Mouse (Mus musculus) olfactory bulb, adult 2 months (tissue): Measurements from ENCODE around the gene Slit3.

ENCODE experiments used
- CTCF ChIP-seq: fragments of 200-500 bp; IDR thresholded peaks from 2 replicates; pipeline ENCODE4 v1.5.1; 2012; ENCODE audit warnings: low read depth, mild to moderate bottlenecking, low read length, moderate library complexity; ENCODE audit not compliant: insufficient read depth
- POLR2A ChIP-seq: fragments of 200-500 bp; IDR thresholded peaks from 2 replicates; pipeline ENCODE4 v1.6.1; 2012; ENCODE audit warnings: mild to moderate bottlenecking, low read depth, low read length, moderate library complexity; ENCODE audit not compliant: insufficient read depth

DNA sequence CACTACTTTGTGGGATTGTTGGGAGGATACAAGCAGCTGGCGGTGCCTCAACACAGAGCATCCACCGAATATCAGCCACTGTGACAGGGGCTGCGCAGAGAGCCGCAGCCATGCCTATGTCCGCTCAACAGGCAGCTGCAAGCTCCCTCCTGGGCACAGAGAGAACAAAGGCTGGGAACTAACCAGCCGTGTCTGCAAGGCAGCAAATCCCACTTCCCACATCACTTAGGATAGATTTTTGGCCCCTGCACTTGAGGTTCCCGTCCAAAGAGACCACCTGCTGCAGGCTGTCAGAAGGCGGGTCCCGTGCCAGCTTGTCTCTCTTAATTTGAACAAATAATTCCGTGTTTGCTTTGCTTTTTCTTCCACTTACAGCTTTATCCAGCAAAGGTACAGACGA lies 319.2 kb downstream of the Slit3 start:
- TF ChIP-seq POLR2A (no peak), CTCF (no peak)
